Mouse (Mus musculus): Measurements from ENCODE around the gene Fndc5. TPM values are rescaled to one million over a fixed set of nuclear protein-coding genes. Genes with fewer than 3 reads are reported as not detected.

The Fndc5 gene
- total RNA-seq, 2 experiments from 2014 or later = 68.2 to 86.2 TPM

DNA sequence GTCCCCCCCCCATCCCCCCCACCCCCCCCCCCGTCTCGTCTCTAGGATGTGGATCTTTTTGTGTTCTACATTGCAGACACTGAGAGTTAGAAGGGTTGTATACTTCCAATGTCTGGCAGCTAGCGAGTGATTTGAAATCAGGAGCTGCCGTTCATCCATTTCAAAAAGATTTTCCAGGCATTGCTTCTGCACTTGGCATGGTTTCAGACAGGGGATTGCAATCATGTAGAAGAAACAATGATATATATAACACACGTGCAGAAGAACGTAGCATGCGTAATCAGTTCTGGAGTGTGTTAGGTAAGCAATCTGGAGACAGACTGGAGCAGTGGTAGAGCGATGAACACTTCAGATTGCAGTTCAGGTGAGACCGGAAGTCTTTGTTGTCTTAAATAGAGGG lies 14.7 kb upstream of the Fndc5 start:
- intact Hi-C loops (cut with DNase I) = no loop called here
- no peak for DNase-seq

DNA sequence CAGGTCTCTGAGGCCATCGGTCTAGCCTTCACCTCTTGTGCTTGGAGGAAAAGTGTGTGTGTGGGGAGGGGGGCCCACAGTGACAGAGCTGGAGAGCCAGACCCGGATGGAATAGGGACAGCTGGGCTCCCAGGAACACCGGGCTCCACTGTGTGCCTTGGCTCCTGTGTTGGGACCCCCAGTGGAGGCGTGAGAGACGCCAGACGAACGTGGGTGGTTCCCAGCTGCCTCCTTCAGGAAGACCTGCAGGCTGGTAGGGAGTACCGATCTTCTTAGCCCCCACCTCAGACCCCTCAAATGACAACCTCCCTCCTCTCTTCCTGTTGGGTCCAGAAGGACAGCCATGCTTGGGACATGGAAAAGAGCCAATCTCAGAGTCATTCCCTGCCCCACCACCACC lies 14.1 kb upstream of the Fndc5 start:
- intact Hi-C loops (cut with DNase I) = no loop called here
- DNase-seq = no peak

DNA sequence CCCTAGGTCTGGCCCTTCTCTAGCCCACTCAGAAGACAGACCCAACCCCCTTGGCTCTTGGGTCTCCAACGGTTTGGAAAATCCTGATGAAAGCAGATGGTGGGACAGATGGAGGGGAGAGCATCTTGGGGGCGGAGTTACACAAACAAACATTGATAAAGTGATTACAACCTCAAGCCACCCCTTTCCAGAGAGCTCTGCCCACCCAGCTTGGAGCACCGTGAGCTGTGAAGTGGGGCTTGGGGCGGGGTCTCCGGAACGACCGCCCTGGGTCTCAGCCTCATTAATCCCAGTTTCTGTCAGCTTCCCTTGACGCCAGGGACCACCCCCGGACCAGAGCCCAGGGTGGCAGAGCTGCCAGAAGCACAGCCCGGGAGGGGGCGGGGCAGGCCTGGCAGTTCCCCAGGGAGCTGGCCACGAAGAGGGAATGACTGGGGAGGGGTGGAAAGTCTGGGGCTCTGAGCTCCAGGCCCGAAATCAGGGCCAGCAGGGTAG lies 12.1 kb upstream of the Fndc5 start:
- no peak for DNase-seq
- intact Hi-C loops (cut with DNase I) = no loop called here

DNA sequence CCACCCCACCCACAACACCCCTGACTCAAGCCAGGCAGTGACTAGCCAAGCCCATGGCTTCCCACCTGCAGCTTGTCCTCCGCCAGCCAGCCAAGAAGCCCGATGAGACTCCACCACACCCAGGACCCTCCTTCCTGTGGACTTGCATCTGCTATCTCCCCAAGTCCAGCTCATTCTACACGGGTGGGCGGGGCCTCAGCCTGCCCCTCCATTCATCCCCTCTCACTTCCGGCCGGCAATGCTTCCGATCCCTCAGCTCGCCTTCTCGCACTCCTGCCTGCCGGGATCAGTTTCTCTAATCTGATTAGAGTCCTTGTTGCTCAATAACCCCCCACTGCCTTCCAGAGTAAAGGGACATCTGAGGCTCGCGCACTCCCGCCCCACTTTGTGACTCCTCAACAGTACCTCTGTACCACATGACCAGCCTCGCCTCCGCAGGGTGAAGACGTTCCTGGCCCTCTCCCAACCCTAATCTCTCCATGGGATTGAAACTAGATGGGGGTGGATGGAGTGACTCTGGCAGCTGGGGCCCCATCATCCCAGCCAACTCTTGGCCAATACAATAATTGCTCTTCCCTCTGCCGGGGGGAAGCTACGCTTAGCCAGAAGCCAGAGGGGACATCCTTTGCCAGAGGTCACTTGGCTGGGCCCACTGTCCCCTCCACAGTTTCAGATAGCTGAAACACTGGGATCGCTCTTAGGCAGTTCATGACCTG lies 10.9 kb upstream of the Fndc5 start:
- DNase-seq = peak in 1 of 2 experiments; percentile 49

DNA sequence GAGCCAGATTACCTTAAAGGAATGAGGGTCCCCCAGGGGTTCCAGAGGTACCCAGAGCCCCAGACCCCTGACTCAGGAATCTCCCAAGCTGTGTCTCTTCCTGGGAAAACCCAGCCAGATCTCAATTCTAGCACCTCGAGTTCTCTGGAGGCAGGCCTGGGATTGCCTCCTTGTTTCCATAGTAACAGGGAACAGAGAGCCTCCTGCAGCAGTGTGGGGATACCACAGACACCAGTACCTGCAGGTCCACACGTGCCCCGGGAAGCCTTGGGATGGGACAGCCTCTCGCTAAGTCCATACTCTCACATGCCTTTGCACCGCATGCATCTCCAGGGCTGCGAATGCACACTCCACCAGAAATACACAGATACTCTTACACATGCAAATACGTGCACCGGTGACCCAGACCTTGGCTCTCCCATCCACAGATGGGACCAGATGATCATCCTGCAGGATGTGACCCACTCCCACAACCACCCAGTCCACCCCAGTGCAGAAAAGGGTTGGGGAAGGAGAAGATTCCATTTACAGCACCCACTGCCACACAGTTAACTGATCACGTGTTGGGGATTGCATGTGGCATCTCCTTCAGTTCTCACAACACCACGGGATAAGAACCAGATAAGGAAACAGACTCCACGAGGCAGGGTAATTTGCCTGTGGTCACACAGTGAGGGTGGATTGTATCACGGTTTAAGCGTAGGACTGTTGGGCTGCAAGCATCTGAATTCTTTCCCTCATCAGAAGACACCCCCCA lies 8.0 kb upstream of the Fndc5 start:
- DNase-seq = no peak
- intact Hi-C loops (cut with DNase I) = no loop called here

More for the DNA sequence above, 10.9 kb upstream of the Fndc5 start:
- intact Hi-C loops (cut with DNase I) = no loop called here

DNA sequence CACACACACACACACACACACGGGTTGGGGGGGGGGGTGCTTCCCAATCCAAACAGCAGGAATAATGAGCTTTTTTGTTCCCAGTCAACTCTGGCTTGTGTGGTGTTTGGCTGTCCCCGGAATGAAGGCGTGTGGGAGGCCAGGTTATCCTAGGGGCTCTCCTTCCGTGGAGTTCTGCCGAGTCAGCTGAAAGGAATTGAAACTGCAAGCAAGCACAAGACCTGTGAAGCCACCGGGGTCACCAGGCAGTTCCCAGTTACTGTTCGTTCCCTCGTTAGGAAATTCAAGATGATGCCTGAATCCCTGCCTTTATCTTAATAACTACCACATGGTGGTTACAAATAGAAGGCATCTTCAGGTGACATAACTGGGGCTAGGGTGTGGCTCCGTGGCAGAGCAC lies 7.4 kb upstream of the Fndc5 start:
- no peak for DNase-seq
- intact Hi-C loops (cut with DNase I) = no loop called here

DNA sequence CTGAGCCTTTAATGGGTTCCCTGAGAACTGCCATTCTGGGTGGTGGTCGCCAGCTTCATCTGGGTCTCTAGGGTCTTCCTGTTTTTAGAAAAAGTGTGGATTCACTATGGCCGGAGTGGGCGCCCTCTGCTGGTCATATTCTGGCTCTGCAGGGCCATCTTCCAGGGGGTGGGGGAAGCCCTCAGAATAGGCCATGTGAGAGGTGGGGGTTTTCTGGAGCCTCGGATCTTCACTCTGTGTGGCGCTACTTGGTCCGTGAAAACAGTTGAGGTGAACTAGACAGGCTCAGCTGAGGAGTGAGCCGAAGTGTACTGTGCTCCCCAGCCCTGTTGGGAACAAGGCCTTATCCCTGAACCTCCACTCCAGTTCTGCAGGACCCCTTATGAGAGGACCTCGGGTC lies 6.7 kb upstream of the Fndc5 start:
- no peak for DNase-seq
- intact Hi-C loops (cut with DNase I) = loop anchor here (10.0 kb wide), 1 partner anchor 325 kb away; no protein-coding TSS in a partner anchor

DNA sequence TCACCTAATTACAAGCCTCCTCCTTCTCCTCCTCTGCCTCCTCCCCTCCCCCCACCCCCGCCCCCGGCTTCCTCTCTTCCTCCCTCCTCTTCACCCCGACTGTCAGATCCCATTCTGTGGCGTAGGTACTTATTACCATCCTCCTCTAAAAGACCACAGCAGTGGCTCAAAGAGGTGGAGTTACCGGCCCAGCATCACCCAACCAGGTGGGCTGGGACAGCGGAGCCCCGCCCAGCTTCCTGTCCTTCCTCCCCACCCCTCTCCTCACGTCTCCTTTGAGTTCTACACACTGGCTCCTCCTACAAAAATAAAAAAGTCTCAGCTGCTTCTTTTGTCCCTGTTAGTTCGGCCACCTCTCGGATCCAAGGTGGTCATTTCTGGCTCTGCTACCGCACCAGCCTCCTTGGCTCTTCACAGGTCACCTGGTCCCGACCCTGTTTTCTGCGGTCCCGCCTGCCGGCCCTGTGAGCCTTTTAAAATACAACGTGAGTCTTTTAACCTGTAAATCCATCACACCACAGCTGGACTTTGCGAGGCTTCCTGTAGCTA lies 6.0 kb upstream of the Fndc5 start:
- intact Hi-C loops (cut with DNase I) = loop anchor here (10.0 kb wide), 1 partner anchor 324 kb away; no protein-coding TSS in a partner anchor
- no peak for DNase-seq

DNA sequence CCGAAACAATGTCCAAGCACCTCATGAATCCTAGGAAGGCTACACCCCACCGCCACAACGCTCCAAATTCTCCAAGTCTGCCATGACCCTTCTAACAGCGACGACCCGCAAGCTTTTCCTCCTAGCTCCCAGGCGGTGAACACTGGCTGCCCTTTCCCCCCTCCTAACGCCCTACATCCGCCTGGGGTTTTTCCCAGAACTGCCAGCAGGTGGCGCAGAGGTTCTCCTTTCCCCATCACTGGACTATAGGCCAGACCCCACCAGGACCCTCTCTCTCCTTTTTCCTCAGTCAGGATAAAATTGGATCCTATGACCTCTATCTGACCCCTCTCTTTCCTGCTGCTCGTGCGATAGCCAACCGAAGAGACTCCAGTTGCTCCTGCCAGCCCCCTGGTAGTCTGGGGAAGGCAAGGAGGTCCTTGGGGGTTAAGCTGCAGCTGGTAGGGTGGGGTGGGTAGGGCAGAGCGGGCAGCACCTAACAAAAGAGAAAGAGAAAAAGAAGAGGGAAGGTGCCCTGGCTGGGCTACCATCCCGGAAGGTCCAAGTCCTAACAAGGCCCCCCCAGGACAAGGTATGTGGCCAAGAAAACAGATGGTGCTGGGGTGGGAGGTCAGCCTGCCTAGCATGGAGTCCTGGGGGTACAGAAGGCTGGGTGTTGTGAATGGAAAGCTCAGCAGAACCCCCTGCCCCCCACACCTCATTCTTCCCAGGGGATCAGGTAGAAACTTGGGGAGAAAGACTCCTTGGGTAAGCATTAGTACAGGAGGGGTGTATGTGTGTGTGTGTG lies 1.8 kb upstream of the Fndc5 start:
- intact Hi-C loops (cut with DNase I) = loop anchor here (2.0 to 10.0 kb wide), 3 partner anchors 42 to 320 kb away; no protein-coding TSS in a partner anchor
- peak; percentile 56 to 65 for DNase-seq

DNA sequence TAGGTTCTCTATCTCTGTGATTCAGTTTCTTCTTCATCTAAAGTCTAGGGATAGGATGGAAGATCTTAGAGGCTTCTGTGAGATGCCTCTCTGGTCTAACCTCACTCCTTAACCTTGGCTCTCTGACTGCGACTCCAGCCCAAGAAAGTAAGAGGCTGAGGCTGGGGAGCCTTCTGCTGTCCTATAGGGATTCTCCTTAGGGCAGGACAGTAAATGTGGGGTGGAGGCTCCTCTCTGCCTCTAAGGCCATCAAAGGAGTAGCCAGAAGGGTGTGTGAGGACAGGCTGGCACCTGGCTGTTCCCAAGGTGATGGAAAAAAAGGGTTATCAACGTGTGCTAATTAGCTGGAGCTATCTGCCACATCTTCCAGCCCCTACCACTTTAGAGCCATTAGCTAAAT lies 1.2 kb upstream of the Fndc5 start:
- no peak for DNase-seq
- intact Hi-C loops (cut with DNase I) = loop anchor here (2.0 to 10.0 kb wide), 3 partner anchors 41 to 319 kb away; no protein-coding TSS in a partner anchor

DNA sequence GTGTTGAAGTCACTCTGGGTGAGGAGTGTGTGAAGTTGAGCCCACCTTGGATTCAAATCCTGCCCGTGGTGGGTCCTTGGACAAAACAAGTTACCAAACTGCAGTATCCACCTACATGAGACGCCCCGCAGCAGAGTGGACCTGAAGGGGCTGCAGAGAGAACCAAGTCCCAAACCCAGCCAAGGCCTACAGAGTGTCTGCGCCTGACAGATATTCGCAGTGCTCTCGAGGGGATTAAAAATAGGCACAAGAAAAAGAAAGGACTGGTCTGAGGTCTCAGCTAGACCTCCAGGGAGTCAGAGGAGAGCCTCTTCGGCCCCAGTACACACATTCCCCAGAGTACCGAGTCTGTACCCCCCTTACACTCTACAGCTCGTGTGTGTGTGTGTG lies 615 bp upstream of the Fndc5 start:
- intact Hi-C loops (cut with DNase I) = loop anchor here (10.0 kb wide), 1 partner anchor 319 kb away; no protein-coding TSS in a partner anchor
- DNase-seq = no peak

DNA sequence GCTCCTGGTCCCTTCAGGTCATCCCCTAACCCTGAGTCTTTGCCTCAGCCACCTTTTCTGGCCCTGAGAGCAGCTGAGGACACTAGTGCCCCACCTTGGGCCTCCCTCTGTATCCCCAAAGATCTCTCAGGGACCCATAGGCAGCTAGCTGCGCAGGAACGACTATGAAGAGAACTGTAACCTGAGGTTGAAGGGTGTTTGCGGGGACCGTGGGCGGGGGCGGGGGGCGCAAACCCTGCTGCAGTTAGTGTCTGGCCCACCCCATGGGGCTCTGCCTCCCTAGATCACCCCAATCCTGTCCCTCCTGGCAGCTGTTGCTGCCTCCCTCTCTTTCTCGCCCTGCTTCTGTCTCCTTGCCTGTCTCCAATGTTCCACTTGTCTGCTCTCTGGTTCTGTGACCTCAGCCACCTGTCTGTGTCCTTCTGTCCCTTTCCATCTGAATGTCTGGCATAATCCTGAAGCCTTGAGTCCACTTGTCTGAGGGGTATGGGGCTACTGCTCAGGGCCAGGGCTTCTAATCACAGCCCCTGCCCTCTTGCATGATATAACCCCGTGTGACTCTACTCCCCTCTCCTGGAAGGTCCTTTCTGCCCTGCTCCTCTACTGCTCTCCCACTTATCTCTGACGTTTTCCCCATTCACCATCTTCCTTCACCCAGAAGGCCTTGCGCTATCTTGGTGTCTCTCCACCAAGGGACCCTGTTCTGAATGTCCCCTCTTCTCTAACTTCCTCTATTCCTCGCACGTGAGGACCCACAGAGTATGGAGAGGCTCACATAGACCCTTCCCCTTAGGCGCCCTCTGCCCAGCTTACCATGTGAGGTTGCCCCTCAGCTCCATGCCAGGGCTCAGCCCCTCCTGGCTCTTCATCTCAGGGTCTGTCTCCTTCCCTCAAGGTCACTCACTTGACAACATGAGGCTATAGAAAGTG lies 858 bp downstream of the Fndc5 start:
- intact Hi-C loops (cut with DNase I) = loop anchor here (10.0 kb wide), 1 partner anchor 317 kb away; no protein-coding TSS in a partner anchor
- DNase-seq = no peak

DNA sequence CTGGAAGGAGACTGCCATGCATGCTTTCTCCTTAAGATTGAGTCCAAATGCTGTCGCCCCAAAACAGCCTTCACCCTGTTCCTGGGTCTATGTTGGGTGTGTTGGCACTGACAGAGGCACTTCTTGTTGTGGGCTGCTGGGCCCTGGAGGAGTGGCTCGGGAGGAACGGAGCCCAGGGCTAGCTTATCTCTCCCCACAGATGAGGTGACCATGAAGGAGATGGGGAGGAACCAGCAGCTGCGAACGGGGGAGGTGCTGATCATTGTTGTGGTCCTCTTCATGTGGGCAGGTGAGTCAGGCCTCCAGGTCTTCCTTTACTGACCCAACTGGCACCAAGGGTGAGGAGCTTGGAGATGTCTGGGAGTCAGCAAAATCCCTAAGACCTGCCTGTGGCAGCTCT lies 2.8 kb downstream of the Fndc5 start:
- intact Hi-C loops (cut with DNase I) = loop anchor here (10.0 kb wide), 1 partner anchor 315 kb away; no protein-coding TSS in a partner anchor
- DNase-seq = no peak

DNA sequence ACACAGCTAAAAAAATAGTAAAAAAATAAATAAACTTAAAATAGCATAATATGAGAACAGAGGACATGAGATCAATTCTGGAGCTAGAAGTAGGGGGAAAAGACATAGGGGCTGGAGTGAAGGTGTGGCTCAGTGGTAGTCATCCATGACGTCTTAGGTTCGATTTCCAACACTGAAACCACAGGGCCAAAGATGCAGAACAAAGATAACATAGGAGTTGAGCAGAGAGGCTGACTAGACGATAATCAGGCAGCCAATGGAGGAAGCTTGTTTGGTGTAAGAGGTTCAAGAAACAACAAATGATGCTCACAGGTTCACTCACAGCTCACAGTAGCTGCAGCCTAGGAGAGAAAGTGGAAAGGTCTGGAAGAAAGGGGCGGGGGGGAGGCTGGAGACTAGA lies 4.0 kb downstream of the Fndc5 start:
- intact Hi-C loops (cut with DNase I) = no loop called here
- DNase-seq = no peak

DNA sequence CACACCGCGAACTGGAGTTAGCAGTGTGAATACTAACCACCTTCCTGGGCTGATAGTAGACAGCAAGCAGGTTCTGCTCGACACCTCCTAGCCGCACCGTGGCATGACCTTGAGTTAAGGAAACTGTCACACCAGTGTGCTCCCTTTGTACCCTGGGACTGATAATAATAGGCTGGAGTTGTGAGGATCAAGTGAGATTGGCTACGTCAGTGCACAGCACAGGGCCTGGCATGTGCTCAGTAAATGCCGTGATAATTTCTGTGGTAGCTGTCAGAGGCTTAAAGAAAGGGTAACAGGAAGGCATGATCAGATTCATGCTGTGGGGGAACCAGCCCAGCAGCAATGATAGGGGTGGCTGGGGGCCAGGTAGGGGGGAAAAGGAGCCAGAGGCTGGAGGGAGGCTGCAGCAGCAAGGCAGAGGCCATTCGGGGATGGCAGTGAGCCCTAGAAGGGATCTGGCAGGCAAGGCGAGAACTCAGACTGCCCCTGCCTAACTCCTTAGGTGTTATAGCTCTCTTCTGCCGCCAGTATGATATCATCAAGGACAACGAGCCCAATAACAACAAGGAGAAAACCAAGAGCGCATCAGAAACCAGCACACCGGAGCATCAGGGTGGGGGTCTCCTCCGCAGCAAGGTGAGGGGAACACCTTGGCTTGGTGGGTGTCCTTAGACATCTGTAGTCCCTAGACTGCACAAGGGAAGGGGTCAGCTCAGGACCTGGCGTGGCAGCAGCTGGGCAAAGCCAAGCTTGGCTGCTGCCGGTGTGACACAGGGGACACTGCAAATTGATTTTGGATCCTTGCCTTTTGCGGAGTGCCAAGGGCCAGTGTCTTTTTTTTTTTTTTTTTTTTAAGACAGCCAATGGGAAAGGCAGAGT lies 5.0 kb downstream of the Fndc5 start:
- intact Hi-C loops (cut with DNase I) = no loop called here
- no peak for DNase-seq

DNA sequence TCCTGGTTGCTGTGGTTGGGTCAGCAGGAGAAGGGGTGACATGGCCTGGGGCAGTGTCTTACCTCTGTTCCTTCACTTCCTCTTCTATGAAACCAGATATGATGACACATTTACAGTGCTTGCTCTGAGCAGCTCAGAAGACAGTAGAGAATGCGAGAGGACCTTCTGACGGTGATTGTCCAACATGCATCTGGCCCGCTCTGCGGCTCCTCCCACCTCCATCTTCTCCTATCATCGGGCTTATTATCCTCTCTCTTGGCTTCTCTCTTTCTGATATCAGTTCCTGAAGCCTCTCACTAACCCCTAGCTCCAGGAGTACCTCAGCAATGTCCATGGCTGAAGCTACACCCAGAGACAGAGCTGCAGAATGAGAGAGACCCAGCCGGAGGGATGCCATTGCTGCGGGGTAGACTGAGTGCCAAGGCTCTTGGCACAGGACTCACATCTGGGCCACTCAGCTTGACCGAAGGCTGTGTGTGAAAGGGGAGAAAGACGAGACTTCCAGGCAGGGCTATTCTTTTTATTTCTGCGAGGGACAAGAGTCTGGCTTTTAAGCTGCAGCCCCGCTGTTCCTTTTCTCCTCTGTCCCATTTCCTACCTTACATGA lies 5.7 kb downstream of the Fndc5 start:
- DNase-seq = no peak
- intact Hi-C loops (cut with DNase I) = no loop called here

DNA sequence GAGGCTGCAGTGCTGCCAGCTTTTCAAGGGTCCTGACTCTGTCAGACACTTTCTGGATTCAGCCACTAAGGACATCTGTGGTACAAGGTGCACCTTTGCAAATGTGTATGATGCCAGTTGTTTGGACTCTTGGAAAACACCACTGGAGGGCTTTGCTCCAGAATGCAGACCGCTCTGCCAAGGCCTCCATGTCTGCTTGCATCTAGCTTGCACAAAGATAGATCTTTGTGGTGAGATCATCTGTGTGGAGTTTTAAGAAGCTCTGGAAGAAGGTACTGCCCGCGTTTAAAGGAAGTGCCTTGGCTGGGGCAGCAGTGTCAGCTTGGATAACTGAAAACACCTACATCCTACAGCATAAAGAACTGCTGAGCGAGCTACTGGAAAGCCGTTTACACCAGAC lies 6.7 kb downstream of the Fndc5 start:
- no peak for DNase-seq

More for the DNA sequence above, 6.7 kb downstream of the Fndc5 start:
- intact Hi-C loops (cut with DNase I) = no loop called here
